Mouse (Mus musculus) testis, adult 2 months (tissue): Measurements from ENCODE around the gene Relb. TPM values are rescaled to one million over a fixed set of nuclear protein-coding genes. Genes with fewer than 3 reads are reported as not detected.
A peak's percentile ranks its signal among the peaks of the same experiment; 100 is the strongest.

Experiments
- H3K27ac ChIP-seq: fragments of 200-500 bp; 2 replicates; pipeline ENCODE4 v1.5.1; 2012; ENCODE audit warnings: low read depth, low read length; ENCODE audit not compliant: control insufficient read depth, insufficient read depth
- H3K27me3 ChIP-seq: fragments of 200-500 bp; 2 replicates; pipeline ENCODE4 v1.6.1; 2012; ENCODE audit warnings: mild to moderate bottlenecking, low read length, moderate library complexity; ENCODE audit not compliant: control insufficient read depth, insufficient read depth
- H3K36me3 ChIP-seq: fragments of 200-500 bp; 2 replicates; pipeline ENCODE4 v1.6.1; 2012; ENCODE audit warnings: mild to moderate bottlenecking, low read length; ENCODE audit not compliant: control insufficient read depth, insufficient read depth
- H3K4me1 ChIP-seq: fragments of 200-500 bp; 2 replicates; pipeline ENCODE4 v1.6.1; 2012; ENCODE audit warnings: low read length; ENCODE audit not compliant: control insufficient read depth, insufficient read depth
- H3K4me3 ChIP-seq: fragments of 200-500 bp; 2 replicates; pipeline ENCODE4 v1.5.1; 2012; ENCODE audit warnings: low read depth, mild to moderate bottlenecking, low read length, moderate library complexity, mixed read lengths; ENCODE audit not compliant: control insufficient read depth
- CTCF ChIP-seq: fragments of 200-500 bp; IDR thresholded peaks from 2 replicates; pipeline ENCODE4 v1.5.1; 2012; ENCODE audit warnings: low read depth, mild to moderate bottlenecking, inconsistent platforms, low read length, moderate library complexity; ENCODE audit not compliant: control insufficient read depth, insufficient read depth, insufficient replicate concordance
- POLR2A ChIP-seq: fragments of 200-500 bp; IDR thresholded peaks from 2 replicates; pipeline ENCODE4 v1.6.1; 2012; ENCODE audit warnings: low read depth, mild to moderate bottlenecking, inconsistent platforms, low read length, moderate library complexity; ENCODE audit not compliant: control insufficient read depth
- polyA plus RNA-seq: library from polyadenylated mRNA; depleted of rRNA; stranded (reverse); fragments of >200 nt; gene quantifications from 2 replicates; pipeline ENCODE4 v1.2.3, GENCODE M21; 2012

The Relb gene
- polyA plus RNA-seq, 1 experiment: 4.1 TPM

DNA sequence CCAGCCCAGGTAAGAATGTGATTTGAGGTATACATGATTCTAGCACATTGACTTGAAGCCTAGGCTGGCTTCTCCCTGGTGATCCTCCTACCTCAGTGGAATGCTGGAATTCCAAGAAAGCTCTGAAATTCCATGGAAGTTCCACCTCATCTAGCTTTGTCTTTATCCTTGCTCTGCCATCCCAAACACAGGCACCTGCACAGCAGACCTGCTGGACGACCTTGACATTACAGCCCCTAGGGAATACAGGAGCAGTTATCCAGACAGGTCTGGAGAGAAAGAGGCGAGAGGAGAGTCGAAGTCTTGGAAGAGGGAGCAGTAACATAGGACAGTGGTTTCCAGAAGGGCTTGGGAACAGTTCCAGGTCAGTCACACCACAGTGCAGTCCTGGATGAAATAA is 59.6 kb downstream of the Relb start:
- no peaks in the 10 kb centered on the region for H3K36me3 ChIP-seq
- H3K4me1 ChIP-seq: peaks cover 8% of the 10 kb centered on the region
- H3K27ac ChIP-seq: no peak overlapping the region
- H3K27me3 ChIP-seq: no peaks in the 10 kb centered on the region
- TF ChIP-seq POLR2A (no peak), CTCF (no peak)
- H3K4me3 ChIP-seq: no peak overlapping the region

DNA sequence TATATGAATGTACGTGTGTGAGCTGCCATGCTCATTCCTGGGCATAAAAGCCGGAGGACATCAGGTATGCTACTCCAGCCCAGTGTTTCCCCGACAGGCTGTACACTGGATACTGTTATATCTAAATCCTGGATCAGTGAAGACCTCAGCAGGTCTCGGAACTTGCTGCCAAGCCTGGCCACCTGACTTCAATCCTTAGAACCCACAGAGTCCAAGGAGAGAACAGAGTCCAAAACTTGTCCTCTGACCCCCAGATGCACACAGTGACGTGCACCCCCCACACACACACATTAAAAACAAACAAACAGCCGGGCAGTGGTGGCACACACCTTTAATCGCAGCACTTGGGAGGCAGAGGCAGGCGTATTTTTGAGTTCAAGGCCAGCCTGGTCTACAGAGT is 61.8 kb downstream of the Relb start:
- TF ChIP-seq CTCF (no peak), POLR2A (no peak)
- Histone ChIP-seq H3K27me3 (no peaks in the 10 kb centered on the region), H3K27ac (no peak overlapping the region), H3K36me3 (no peaks in the 10 kb centered on the region), H3K4me3 (no peak overlapping the region), H3K4me1 (peaks cover 3% of the 10 kb centered on the region)

DNA sequence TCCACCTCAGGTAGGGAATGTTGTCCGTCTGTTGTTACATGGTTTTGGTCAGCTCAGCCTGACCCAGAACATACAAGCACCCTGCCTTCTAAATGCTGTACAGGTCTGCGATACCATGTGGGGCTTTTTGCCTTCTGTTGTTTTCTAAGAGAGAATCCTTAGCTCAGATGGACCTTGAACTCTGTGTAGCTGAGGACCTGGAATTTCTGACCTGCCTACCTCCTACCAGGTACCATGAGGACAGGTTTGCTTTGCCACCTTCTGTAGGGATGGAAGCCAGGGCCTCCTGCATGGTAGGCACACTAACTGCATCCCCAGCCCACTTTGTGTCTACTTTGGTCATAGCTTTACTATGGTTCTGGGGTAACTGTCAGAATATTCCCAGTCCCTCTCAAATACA is 63.4 kb downstream of the Relb start:
- H3K27ac ChIP-seq: no peak overlapping the region
- H3K36me3 ChIP-seq: no peaks in the 10 kb centered on the region
- TF ChIP-seq CTCF: no peak
- TF ChIP-seq POLR2A: no peak
- H3K27me3 ChIP-seq: no peaks in the 10 kb centered on the region
- peaks cover 9% of the 10 kb centered on the region for H3K4me1 ChIP-seq
- H3K4me3 ChIP-seq: no peak overlapping the region

DNA sequence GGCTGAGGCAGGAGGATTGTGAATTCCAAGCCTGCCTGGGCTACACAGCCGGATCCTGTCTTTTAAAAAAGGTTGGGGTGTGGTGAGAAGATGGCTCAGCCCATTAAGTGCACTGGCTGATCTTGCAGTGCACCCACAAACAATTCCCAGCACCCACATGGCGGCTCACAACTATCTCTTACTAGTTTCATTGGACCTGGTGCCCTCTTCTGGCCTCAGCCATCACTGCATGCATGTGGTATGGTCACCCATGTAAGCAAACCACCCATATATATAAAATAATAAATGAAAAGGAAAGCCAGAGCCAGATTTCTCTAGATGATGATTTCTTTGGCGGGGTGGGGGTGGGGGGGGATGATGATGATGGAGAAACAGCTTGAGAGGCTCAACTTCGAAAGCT is 64.8 kb downstream of the Relb start:
- TF ChIP-seq POLR2A: no peak
- peak; percentile 14; the same call in 1 of the 2 replicates for TF ChIP-seq CTCF
- H3K27me3 ChIP-seq: no peaks in the 10 kb centered on the region
- H3K4me3 ChIP-seq: no peak overlapping the region
- no peak overlapping the region for H3K27ac ChIP-seq
- peaks cover 15% of the 10 kb centered on the region for H3K4me1 ChIP-seq
- no peaks in the 10 kb centered on the region for H3K36me3 ChIP-seq

- Histone ChIP-seq H3K36me3 (no peaks in the 10 kb centered on the region), H3K27ac (no peak overlapping the region), H3K4me3 (no peak overlapping the region), H3K4me1 (peaks cover 15% of the 10 kb centered on the region), H3K27me3 (no peaks in the 10 kb centered on the region)
- no peak for TF ChIP-seq POLR2A
- no peak for TF ChIP-seq CTCF
These were observed 65.4 kb downstream of the Relb start for GRCm38 (mm10) chr7:19563884-19564283.

DNA sequence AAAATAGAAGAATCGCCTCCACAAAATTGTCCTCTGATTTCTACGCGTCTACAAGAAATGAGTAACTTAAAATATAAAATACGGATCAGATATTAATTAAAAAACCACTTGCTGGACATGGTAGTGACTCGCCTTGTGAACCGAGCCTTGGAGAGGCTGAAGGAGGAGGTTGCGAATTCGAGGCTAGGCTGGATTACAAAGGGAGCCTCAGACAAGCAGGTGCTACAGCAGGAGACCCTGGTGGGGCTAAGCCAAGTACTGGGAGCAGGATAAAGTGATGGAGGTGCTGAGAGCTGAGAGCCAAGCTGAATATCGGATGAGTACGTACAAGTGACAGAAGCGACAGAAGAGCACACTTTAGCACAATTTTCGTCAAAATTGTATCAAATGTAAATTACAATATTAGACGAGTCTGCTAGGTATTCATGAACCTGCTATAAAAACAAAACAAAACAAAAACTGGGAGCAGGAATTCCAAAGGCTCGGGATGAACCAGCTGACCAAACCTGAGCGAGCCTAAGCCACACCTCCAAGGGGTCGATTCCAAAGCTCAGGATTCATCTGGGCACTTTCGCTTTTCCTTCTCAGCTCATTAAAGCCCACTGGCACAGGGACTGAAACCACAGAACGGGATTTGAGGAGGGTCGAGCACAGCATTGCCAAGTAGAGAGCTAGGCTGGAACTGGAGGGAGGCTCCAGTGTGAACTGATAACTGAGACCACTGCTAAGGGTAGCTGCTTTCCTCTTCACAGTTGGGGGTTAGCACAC is 66.4 kb downstream of the Relb start, which contains the start of gene Ppp1r37:
TSS of gene Ppp1r37 (minus strand) at position 434 of the 768 bp plus-strand sequence.
- no peaks in the 10 kb centered on the region for H3K27me3 ChIP-seq
- peak within 1 kb of the TSS; percentile 93 for H3K27ac ChIP-seq
- TF ChIP-seq POLR2A (no peak), CTCF (no peak)
- H3K4me1 ChIP-seq: peaks cover 18% of the 10 kb centered on the region
- H3K36me3 ChIP-seq: no peaks in the 10 kb centered on the region
- peak within 1 kb of the TSS; percentile 97 for H3K4me3 ChIP-seq

DNA sequence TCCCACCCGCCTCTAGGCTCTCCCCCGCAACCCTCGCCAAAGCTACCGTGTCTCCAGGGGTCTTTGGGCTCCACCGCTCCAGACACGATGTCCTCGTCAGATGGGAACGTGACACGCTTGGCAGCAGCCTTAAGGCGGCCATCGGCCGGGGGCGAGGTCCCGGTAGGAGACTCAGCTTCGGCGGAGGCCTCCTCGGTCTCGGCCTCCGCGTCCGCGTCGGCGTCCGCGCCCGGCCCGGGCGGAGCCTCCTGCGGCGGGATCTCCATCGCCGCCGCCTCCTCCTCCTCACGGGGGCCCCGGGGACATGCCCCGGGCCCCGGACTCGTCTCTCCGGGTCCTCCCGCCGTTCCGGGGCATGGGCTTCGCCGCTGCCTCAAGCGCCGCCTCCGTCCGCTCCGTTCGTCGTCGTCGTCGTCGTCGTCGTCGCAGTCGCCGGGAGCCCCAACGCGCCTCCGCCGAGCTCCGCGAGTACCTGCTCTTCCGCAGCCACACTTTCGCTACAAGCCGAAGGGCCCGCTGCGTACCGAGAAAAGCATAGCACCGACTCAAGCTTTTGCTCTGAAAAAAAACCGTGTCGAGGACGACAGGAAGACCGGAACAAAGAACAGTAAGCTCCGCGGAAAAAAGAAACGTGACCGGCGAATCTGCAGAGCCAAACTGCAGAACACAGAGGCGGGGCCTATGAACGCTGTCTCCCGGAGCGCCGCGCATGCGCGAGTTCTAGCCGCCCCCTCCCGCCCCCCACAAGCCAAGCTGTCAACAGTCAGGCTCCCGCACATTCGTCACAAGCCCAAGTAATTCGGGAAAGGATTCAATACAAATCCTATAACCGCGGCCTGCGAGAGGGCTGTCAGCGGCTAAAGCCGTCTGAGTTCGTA is 67.2 kb downstream of the Relb start:
- H3K27ac ChIP-seq: peak overlapping the region; percentile 93

More for the DNA sequence above, 67.2 kb downstream of the Relb start:
- Histone ChIP-seq H3K36me3 (no peaks in the 10 kb centered on the region), H3K4me3 (peak overlapping the region; percentile 97), H3K4me1 (peaks cover 18% of the 10 kb centered on the region), H3K27me3 (no peaks in the 10 kb centered on the region)
- no peak; the same call in 1 of the 2 replicates for TF ChIP-seq POLR2A
- no peak for TF ChIP-seq CTCF
